Mouse (Mus musculus): ENCODE data around the gene Pelo.

Gene Pelo

GRCm38 (mm10) chr13:115090069-115090976 lies at the start of gene Pelo:
Pelo (minus strand) TSS chr13:115090186.
- peak; percentile 95 for DNase-seq (ENCODE audit: inconsistent ontology term)

GRCm38 (mm10) chr13:115138513-115138912 lies 48.5 kb upstream of the Pelo start:
- DNase-seq (ENCODE audit: inconsistent ontology term) = peak; percentile 34

GRCm38 (mm10) chr13:115136761-115137160 lies 46.8 kb upstream of the Pelo start:
- DNase-seq (ENCODE audit: inconsistent ontology term) = no peak

- DNase-seq (ENCODE audit: inconsistent ontology term) = peak; percentile 51
Measured at GRCm38 (mm10) chr13:115132435-115132834, 42.4 kb upstream of the Pelo start.

GRCm38 (mm10) chr13:115131381-115131780 lies 41.4 kb upstream of the Pelo start:
- DNase-seq (ENCODE audit: inconsistent ontology term) = no peak

- DNase-seq (ENCODE audit: inconsistent ontology term) = no peak
Measured at GRCm38 (mm10) chr13:115130035-115130434, 40.0 kb upstream of the Pelo start.

GRCm38 (mm10) chr13:115127826-115128225 lies 37.8 kb upstream of the Pelo start:
- DNase-seq (ENCODE audit: inconsistent ontology term) = peak; percentile 84

GRCm38 (mm10) chr13:115126534-115126933 lies 36.5 kb upstream of the Pelo start:
- no peak for DNase-seq (ENCODE audit: inconsistent ontology term)

GRCm38 (mm10) chr13:115125130-115125529 lies 35.1 kb upstream of the Pelo start:
- no peak for DNase-seq (ENCODE audit: inconsistent ontology term)

GRCm38 (mm10) chr13:115124521-115124920 lies 34.5 kb upstream of the Pelo start:
- DNase-seq (ENCODE audit: inconsistent ontology term) = no peak

- DNase-seq (ENCODE audit: inconsistent ontology term) = no peak
Measured at GRCm38 (mm10) chr13:115118756-115119155, 28.8 kb upstream of the Pelo start.

GRCm38 (mm10) chr13:115118195-115118594 lies 28.2 kb upstream of the Pelo start:
- DNase-seq (ENCODE audit: inconsistent ontology term) = no peak

GRCm38 (mm10) chr13:115116930-115117621 lies 27.1 kb upstream of the Pelo start:
- DNase-seq (ENCODE audit: inconsistent ontology term) = no peak

- no peak for DNase-seq (ENCODE audit: inconsistent ontology term)
Measured at GRCm38 (mm10) chr13:115109628-115110027, 19.6 kb upstream of the Pelo start.

GRCm38 (mm10) chr13:115107436-115107835 lies 17.4 kb upstream of the Pelo start:
- DNase-seq (ENCODE audit: inconsistent ontology term) = no peak

- DNase-seq (ENCODE audit: inconsistent ontology term) = no peak
Measured at GRCm38 (mm10) chr13:115106183-115106582, 16.2 kb upstream of the Pelo start.

GRCm38 (mm10) chr13:115102754-115103153 lies 12.8 kb upstream of the Pelo start:
- DNase-seq (ENCODE audit: inconsistent ontology term) = no peak

- peak; percentile 85 for DNase-seq (ENCODE audit: inconsistent ontology term)
Measured at GRCm38 (mm10) chr13:115101355-115102191, 11.6 kb upstream of the Pelo start, which contains the start of the genes Gm49395 and Itga1. Gm49395 (minus strand) TSS chr13:115101921. Itga1 (minus strand) TSS chr13:115101964.

GRCm38 (mm10) chr13:115100381-115101177 lies 10.6 kb upstream of the Pelo start:
- DNase-seq (ENCODE audit: inconsistent ontology term) = peak; percentile 25

- DNase-seq (ENCODE audit: inconsistent ontology term) = no peak
Measured at GRCm38 (mm10) chr13:115099381-115099780, 9.4 kb upstream of the Pelo start.

- DNase-seq (ENCODE audit: inconsistent ontology term) = no peak
Measured at GRCm38 (mm10) chr13:115098227-115098626, 8.2 kb upstream of the Pelo start.

Data from Muller cell, postnatal 12 days (primary cell).